Mouse (Mus musculus): ENCODE results near the gene Atp5g1.

DNA sequence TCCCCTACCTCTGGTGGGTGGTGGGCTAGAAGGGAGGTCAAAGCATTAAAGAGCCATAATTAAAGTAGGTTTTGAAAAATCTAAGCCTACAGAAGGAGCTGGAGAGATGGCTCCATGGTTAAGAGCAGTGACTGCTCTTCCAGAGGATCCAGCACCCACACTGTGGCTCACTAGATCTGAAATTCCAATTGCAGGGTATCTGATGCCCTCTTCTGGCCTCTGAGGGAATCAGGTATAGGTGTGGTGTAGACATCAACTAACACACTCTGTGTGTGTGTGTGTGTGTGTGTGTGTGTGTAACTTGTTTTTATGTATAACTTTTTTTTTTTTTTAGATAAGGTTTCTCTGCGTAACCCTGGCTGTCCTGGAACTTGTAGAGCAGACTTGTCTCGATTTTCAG lies 15.6 kb upstream of the Atp5g1 start:
- TF ChIP-seq TAL1 (IDR thresholded peaks at IDR 0.05; ENCODE audit: low read length) (no peak), GATA1 (IDR thresholded peaks at IDR 0.05; ENCODE audit: low read length) (no peak)

Data from erythroblast, embryonic 14.5 days (primary cell).